Mouse (Mus musculus): ENCODE measurements around the gene Cbx3. TPM values are rescaled to one million over a fixed set of nuclear protein-coding genes. Genes with fewer than 3 reads are reported as not detected.

Gene Cbx3
- total RNA-seq (2021) (10 to 100 TPM; 58.8 to 97.3 TPM), polyA plus RNA-seq (2012; rRNA removed) (5.3 and 5.9 TPM in 2 replicates)
- long read RNA-seq, transcript Cbx3-201 (6 exons, 1,889 nt): major isoform, 62 of 65 reads
- long read RNA-seq, partial matches to known transcripts: 2 of 65 reads
- long read RNA-seq, other reads (novel, unspliced or antisense): 1 of 65 reads

DNA sequence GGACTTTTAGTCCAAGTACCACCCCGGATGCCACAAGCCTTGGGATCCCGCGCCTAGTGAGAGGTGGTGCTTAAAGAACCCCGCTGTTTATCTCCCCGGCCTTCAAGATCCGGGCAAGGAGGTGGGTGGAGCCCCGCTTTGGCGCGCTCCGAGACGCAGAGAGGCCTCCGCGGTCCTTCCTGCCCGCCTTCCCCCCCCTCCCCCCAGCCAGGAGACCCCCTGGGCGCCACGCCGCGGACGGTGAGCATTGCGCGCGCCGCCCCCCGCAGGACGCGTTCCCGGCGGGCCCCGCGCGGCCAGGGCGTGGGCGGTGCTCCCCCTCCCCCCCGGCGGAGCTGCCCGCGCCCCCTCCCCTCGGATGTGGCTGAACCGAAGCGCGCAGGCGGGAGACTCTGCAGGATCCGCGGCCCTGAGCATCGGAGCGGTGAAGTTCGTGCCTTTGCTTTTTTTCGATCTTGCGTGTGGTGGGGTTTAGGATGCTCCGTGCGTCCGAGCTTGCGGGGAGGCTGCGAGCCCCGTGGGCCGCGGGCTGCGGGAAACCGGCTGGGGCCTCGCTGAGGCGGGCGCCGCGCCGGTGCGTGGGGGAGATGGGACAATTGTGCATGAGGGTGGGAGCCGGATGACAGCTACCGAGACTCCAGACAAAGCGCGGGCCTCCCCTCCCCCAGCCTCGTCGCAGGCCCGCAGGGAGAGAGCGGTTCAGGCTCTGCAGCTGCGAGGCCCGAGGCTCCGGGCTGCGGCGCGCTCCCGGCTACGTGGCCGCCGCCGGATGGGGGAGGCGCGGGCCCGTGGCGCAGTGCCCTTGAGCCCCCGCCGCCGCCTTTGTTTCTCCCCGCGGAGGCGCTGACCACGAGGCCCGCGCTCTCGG, at the start of gene Cbx3:
Cbx3 (plus strand) TSS at position 50 of the 868 bp plus-strand sequence.
- DNase-seq: peak; percentile 90

DNA sequence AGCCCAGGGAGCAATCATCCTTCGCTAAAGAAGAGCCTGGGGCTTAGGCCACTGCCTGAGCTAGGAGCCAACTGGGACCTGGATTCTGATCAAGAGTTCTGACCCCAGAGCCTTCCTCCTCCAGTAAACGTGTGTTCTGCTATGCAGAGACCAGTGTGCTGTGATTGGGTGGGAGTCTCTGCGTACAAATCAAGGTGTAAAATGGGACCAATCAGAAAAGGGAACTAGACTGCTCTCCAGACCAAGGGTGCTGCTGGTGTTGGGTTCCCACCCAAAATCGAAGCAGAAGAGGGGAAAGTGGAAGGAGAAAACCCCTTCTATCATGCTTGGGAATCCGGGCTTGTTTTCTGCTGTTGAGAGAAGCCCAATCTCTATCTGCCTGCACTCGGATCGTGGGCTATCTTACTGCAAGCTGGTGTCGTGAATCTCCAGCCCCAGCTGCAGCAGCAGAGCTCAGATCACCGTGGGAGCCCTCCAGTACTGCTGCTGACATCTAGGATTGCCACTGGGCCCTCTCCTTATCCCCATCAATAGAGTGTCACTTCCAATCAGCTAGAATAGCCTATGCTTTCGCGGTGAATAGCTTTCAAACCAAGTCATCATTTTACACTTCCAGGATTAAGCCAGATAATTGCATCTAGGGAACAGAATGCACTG, 46.6 kb upstream of the Cbx3 start:
- no peak for DNase-seq

DNA sequence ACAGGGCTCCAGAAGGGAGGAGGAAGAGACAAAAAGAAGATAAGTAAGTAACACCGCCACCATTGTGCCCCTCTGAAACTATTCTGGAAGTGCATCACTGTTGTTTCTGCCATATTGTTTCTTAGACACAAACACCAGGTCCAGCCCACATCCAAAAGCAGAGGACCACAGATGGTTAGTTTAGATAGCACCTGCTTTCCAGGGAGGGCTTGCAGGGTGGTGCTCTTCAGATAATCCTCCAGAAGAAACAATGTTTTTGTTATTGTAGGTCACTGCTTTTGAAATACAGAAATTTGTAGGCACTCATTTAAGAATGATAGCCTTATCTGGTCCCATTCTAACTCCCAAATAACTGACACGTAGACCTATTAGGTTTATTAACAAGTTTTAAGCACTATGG, 45.6 kb upstream of the Cbx3 start:
- no peak for DNase-seq

DNA sequence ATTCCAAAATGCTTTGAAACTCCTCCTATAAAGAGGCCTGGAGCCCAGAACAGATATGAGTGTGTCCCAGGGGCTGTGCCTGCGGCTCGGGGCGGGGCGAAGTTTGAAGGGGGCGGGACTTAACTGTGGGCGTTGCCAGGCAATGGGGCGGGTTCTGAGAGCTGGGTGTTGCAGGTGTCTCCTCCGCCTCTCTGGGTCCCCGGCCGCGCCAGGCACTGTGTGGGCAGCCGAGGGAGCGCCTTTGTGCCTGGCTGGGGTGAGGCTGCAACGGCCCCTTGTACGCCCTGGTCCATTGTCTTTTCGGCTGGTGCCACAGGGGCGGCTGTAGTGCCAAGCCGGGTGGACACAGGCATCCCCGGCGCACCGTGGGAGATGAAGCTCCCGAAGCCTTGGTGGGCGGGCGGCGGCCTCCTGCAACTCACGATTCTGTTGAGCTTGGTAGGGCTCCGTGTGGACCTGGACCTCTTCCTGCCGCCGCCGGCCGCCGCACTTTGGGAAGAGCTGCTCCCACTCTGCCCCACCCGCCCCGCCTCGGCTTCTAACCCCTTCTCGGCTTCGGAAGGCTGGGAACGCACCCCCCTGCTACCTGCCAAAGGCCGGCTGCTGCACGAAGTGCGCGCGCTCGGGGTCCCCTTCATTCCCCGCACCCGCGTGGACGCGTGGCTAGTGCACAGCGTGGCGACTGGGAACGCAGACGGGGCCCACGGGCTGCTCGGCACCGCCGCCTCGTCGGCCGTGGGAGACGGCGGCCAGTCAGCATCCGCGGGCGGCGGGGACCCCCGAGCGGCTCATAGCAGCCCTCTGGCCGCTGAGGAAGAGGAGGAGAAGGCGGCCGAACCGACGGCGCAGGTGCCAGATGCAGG, 37.4 kb upstream of the Cbx3 start, which contains the start of gene Nfe2l3:
Nfe2l3 (plus strand) TSS at position 136 of the 863 bp plus-strand sequence.
- DNase-seq: peak; percentile 74

DNA sequence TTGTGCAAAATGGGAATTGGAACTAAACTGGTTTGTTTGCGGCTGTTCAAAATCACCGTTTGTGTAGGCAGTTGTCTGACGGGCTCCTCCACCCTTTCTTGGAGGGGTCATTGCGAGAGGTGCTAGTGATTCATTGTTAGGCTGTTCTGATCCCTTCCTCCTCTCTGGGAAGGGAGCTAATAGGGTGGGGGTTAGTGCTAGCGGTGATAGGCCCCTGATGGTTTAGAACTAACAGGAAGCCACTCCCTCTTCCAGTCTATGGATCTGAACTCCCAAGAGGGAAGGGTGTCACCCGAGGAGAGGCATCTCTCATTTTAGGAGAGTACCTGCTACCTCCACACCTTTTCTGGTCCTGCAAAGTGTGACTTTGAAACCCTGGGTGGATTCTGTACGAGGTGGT, 35.9 kb upstream of the Cbx3 start:
- DNase-seq: no peak

DNA sequence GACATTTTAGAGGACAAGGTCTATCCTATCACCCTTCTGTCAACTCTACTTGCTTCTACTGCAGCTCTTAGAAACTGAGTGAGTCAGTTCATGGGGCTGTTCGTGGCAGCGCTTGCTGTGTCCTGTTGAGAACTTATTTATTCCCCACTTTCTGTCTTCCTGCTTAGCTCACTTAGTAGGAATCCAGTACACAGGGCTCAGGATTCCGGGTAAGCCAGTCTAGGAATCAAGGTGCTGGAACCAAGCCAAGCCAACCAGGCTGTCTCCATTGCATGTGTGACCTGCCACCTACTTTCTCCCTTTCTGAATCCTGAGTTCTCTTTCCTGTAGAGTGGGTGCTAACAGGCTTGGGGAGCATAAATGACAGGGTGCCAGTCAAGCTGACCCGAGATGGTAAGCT, 32.5 kb upstream of the Cbx3 start:
- DNase-seq: no peak

DNA sequence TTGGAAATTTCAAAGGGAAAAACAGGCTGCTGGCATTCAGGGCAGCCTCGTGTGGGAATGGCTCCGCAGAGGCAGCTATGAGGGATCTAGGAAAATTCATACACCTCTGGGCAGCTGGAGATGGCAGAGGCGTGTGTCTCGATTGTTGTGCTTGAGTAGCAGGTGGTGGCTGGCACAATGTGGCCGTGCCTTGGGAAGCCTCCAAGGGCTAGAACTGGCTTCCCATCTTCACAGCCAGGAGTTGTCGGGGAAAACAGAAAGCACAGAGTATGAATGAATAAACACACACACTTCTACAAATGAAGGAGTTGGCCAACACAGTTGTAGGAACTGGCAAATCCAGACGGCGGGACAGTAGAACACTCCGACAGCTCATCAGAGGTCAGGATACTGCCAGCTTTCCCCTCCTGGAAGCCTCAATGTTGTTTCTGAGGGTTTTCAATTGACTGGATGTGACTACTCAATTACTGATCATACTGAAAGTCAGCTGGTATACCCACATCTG, 31.3 kb upstream of the Cbx3 start:
- DNase-seq: no peak

DNA sequence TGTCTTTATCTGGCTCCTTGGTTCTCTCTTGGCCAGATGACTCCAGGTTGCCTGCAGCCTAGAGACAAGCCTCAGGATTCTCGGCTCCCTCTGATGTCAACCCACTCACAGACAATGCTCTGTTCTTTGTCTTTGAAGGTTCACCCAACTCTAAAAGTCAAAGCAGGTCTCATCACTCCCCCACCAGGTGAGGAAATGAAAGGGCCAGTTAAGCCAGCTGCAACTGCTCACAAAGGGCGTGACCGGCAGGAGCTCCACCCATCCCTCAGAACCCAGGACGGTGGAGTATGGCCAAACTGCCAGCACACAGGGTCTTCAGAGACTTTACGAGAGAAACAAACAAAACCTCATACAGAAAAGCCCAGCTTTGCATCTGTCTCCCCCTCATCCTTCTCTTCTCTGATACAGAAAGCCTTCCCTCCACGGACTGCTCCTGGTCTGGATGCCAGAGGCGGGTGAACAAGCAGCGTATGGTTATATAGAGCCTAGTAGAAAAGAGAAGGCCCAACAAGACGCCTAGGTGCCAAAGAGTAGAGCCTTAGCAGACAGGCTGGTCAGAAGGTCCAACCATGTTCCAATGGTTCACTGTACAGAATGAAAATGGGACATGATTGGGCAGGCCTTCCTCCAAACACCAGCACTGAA, 27.8 kb upstream of the Cbx3 start:
- DNase-seq: no peak

DNA sequence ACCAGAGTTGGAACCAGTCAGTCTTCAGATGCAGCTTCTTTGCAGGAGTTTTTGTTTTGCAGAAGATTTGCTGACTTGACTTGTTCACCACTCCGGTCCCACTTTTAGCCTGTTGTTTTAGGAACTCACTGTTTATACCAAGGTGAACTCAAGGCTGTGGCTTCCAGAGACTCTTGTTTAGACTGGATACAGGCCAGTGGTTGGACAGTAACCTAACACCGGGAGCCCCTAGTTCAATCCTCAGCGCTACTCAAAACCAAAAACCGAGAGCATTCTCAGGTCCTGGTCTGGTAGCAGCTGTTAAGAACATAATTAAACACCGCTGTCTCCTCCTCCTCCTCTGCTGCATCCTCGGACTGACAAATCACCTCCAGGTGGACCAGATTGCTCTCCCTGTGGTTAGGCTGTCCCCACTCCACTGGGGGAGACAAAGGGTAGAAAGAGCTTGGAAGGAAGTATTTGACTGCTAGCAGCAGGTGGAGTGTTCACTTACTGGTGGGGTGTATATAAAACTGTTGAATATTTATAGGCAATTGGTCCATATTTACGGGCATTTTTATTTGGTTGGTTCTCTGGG, 17.1 kb upstream of the Cbx3 start:
- DNase-seq: no peak

DNA sequence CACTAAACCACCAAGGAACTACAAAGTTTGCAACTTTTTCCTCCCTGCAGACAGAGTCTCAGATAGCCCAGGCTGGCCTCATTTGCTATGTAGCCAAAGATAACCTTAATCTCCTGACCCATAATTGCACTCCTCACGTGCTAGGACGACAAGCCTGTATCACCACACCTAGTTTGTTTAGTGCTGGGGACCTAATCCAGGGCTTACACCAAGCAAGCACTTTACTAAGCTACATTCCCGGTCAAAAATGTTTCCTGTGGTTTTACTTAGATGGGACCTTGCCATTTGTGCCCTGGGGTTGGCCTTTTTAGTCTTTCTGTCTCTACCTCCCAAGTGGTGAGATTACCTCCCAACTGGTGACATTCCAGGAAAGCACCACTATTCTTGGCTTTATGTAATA, 15.2 kb upstream of the Cbx3 start:
- no peak for DNase-seq

DNA sequence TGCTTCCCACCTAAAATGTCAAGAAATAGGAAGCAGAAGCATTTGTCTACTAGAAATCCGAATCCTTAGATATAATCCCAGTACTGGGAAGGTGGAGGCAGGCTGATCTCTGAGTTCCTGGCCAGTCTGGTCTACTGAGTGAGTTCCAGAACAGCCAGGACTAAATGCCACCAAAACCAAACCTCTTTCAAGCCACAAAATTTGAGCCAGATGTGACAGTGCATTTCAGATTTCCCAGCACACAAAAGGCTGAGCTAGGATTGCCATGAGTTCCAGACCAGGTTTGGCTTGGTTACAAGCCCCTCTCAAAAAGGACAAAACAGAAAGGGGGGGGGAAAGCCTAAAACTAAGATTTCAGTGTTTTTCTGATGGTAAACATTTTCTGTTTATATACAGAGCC, 14.0 kb upstream of the Cbx3 start:
- no peak for DNase-seq

DNA sequence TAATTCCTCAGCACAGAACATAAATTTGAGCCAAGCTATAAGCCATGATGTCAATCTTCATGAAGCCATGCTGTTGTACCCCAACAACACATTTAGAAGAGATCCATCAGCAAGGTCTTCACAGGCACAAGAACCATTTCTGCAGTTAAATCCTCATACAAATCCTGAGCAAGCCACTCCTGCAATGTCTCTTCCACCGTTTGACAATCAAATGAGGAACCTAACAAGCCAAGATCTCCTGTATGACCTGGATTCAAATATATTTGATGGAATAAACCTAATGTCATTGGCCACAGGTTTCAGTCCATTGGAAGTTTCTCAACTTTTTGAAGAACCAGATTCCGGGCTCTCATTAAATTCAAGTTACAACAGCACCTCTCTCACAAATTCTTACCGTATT, 12.9 kb upstream of the Cbx3 start:
- DNase-seq: no peak

DNA sequence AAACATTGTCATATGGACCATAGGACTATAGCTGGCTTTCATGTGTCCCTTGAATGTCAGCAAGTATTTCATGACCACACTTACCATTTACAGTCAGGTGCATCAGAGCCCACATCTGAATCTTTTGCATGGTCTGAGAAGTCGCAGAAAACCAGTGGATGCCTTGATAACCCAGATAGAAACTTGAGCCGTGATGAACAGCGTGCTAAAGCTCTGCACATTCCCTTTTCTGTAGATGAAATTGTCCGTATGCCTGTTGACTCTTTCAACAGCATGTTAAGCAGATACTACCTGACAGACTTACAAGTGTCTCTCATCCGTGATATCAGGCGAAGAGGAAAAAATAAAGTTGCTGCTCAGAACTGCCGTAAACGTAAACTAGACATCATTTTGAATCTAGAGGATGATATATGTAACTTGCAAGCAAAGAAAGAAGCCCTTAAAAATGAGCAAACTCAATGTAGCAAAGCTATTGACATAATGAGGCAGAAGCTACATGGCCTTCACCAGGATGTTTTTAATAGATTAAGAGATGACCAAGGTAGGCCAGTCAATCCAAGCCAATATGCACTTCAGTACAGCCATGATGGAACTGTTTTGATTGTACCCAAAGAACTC, 12.3 kb upstream of the Cbx3 start:
- DNase-seq: no peak

DNA sequence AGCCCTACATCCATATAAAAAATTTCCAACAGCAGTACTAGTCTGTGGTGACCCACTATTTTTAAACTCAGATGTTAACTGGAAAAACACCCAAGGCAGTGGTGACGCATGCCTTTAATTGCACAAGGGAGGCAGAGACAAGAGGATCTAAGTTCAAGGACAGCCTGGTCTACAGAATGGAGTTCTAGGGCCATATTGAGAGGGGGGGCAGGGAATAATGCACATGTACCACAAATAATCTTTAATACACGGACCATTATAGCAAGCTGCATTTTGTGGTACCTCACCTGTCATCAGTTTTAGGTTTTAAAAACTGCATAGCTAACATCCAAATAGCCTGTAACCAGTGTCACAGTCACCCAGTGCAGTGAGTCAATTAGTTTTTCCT, 11.2 kb upstream of the Cbx3 start:
- peak; percentile 81 for DNase-seq

DNA sequence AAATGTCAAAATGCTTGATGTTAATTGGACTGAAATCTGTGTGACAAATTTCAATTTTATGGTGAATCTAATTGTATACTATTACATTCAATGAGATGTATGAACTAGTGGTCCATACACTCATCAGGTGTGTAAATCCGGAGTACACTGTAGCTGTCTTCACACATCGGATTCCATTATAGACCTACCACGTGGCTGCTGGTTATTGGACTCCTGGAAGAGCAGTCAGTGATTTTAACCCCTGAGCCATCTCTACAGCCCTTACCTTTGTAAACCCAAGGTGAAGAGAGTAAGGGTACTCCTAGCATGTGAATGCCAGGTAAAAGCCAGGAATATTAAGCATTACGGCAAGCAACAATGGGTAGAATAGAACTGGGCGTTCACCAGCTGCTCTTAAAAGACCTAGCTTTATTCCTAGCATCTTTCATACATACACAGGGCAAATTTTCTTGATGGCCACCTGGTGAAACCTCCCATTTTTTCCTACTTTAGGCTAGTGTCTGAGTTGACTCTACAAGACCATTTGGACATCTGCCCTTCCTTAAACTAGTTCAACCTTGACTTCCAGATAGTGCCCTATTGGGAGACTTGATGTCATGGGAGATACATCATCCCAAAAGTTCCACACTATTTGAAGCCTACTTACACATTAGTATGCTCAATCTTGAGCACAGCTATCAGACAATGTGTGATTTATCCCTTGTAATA, 10.7 kb upstream of the Cbx3 start:
- peak; percentile 21 for DNase-seq

DNA sequence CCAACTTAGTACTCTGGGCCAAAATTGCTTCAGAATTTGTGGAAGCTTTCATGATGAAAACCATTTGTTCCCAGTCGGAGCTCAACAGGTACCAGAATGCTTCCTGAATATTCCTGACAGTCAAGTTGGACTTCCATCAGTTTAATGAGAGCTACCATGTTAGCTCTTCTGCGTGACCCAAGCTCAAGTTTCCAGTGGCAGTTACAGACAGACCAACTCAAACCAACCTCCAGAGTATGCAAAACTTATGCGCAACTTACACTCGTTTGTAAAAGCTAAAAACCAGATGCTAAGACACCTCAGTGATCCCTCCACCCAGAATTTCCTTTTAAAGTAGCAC, 10.2 kb upstream of the Cbx3 start:
- DNase-seq: no peak

DNA sequence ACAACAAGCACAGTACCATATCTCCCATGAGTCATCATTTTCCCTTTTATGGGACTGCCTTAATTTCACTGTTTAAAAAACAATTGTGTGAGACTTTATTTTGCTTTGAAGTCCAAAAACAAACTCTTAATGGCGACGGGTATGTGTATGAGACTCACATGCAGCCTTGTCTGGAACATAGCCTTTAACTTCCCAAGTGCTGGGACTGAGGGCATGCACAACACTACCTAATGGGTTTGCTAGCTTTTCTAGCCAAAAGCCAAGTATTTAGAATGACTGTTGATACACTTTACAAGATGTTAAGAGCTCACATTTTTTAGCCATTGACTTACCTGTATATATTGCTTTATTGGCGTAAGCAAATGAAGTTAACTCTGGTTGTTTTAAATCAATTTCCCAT, 9.8 kb upstream of the Cbx3 start:
- no peak for DNase-seq

DNA sequence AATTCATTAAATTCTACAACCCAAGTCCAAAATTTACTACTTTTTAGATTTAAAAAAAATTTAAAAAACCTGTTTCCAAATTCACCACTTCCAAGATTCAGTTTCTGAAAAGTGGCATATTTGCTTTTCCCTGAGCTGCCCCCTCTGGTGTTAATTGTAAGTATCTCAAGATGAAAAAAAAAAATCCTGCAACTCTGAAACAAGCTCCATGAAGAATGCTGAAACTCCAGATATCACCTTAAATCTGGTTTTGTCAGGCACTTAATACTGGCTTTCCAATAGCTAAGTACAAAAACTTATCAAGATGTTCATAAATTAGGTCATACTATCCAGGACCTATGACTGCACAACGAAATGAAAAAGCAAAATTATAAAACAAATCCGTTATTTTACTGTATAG, 2.5 kb upstream of the Cbx3 start:
- DNase-seq: no peak

DNA sequence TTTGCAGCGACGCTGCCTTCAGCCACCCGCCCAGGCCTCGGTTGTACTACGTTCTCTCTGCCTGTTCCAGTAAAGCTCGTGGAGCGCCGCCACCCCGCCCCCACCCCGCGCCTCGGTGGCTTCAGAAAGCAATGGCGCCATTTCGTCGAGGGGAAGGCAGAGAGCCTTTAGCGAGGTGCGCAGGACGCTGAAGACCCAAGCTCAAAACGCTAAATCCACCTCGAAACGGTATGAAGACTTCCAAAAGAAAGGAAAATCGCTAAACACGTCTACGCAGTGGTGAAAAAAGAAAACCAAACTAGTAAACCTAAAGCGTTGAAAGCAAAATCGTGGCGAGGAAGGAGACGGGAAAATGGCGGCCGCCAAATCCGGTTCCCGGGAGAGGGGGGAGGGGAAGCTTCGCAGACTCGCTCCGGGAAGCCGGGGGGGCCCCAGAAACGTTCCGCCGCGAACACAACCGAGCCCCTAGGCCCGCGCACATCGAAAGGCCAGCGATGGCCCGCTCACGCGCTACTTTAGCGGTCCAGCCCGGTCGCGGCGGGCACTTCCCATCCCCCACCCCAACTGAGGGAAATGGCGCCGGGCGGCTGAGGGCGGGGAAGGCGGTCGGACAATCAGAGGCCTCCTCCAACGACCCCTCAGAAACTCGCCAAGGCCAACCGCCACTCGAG, 1.1 kb upstream of the Cbx3 start:
- peak; percentile 88 for DNase-seq

Measured in adrenal gland, adult 2 months (tissue).